Mouse (Mus musculus) bone marrow, adult 2 months (tissue): ENCODE results near the gene Smyd3.

Experiments
- CTCF ChIP-seq: fragments of 200-500 bp; IDR thresholded peaks from 2 replicates; pipeline ENCODE4 v1.5.1; 2011; ENCODE audit warnings: low read length, control low read depth; ENCODE audit not compliant: control insufficient read depth, insufficient read depth
- POLR2A ChIP-seq: fragments of 200-500 bp; IDR thresholded peaks from 2 replicates; pipeline ENCODE4 v1.6.1; 2011; ENCODE audit warnings: low read depth, mild to moderate bottlenecking, control low read depth, low read length, borderline replicate concordance; ENCODE audit not compliant: control insufficient read depth

- TF ChIP-seq POLR2A (no peak), CTCF (no peak)
Measured at GRCm38 (mm10) chr1:179559446-179560194, 41.8 kb upstream of the Smyd3 start.
